Mouse (Mus musculus) heart, adult 2 months (tissue): ENCODE results near the gene Slc5a11.

Source experiments
- CTCF ChIP-seq: fragments of 200-600 bp; IDR thresholded peaks from 2 replicates; pipeline ENCODE4 v1.8.1; 2022; ENCODE audit warnings: antibody characterized with exemption, mild to moderate bottlenecking, moderate library complexity
- POLR2A ChIP-seq: fragments of 200-500 bp; IDR thresholded peaks from 2 replicates; pipeline ENCODE4 v1.6.1; 2011; ENCODE audit warnings: mild to moderate bottlenecking, low read depth, low read length, control low read depth; ENCODE audit not compliant: insufficient read depth

GRCm38 (mm10) chr7:123276568-123276967 lies 62.0 kb downstream of the Slc5a11 start:
- TF ChIP-seq CTCF (no peak), POLR2A (no peak)
